Mouse (Mus musculus): Measurements from ENCODE around the gene 1700129C05Rik. TPM values are rescaled to one million over a fixed set of nuclear protein-coding genes. Genes with fewer than 3 reads are reported as not detected.

Gene 1700129C05Rik
- polyA plus RNA-seq, 1 experiment from 2014 or later = not detected

DNA sequence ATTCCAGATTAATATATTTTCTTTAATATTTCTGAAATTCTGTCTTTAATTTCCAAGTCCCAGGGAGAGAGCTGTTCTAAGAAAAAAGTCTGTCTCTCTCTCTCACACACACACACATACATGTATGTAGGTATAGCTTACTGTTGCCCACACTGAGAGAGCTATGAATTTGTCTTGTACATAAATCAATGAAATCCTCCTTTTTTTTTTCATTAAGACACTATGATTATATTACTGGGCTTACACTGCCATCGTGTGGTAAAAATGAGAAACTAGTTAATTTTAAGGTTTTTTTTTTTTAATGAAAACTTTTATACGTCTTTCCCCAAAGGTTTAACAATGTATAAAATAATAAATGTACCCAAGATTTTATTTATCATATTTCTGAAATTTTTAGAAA lies 28.4 kb downstream of the 1700129C05Rik start:
- no peak overlapping the region for H3K4me2 ChIP-seq
- H3K9ac ChIP-seq = no peak overlapping the region
- H3K9me3 ChIP-seq (ENCODE audit: low read depth, low read length) = no peaks in the 10 kb centered on the region
- ATAC-seq (ENCODE audit: insufficient read depth) (no peak), DNase-seq (peak; percentile 76)
- H3K4me1 ChIP-seq (ENCODE audit: insufficient read depth) = no peaks in the 10 kb centered on the region
- no peaks in the 10 kb centered on the region for H3K36me3 ChIP-seq (ENCODE audit: insufficient read depth)
- no peak overlapping the region for H3K27ac ChIP-seq (ENCODE audit: low read depth)
- TF ChIP-seq CTCF (IDR thresholded peaks at IDR 0.05; ENCODE audit: low read depth) = peak; percentile 33; the same call in 1 of the 2 replicates
- H3K27me3 ChIP-seq (ENCODE audit: insufficient read depth, low read length) = no peaks in the 10 kb centered on the region
- WGBS = 2% methylated on average over 2 of the region's 2 CpGs
- no peak overlapping the region for H3K4me3 ChIP-seq (ENCODE audit: low read depth, low read length)

DNA sequence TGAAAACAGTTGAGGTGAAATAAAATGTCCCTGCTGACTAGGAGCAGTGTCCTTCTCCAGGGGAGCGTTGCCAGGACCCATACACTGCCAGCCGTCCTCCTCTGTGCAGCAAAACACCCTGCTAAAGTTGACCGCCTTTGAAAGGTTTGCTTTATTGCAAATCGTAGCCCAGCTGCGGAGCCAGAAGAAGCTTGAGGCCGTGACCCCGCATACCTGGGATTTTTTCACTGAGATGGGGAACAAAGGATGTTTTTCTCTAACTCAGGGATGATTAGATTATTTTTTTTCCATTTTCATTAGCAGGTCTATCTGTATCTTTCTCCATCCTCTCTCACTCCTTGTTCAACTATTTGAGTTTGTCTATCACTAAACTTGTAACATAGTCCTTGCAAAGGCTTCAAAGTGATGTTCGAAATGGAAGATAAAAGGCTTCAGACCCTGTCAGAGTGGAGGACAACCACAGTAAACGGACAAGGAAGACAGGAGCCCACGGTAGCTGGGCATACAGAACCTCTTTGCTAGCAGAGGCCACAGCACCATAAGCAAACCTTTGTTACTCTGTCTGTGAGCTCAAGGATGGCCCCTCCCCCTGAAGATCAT lies 38.6 kb downstream of the 1700129C05Rik start:
- no peak for TF ChIP-seq CTCF (IDR thresholded peaks at IDR 0.05; ENCODE audit: low read depth)
- DNase-seq = peak; percentile 37
- no peaks in the 10 kb centered on the region for H3K9me3 ChIP-seq (ENCODE audit: low read depth, low read length)
- H3K36me3 ChIP-seq (ENCODE audit: insufficient read depth) = no peaks in the 10 kb centered on the region
- no peaks in the 10 kb centered on the region for H3K4me1 ChIP-seq (ENCODE audit: insufficient read depth)
- no peak for ATAC-seq (ENCODE audit: insufficient read depth)
- no peaks in the 10 kb centered on the region for H3K27me3 ChIP-seq (ENCODE audit: insufficient read depth, low read length)
- 11% methylated on average over 10 of the region's 10 CpGs for WGBS
- H3K4me2 ChIP-seq = no peak overlapping the region
- no peak overlapping the region for H3K27ac ChIP-seq (ENCODE audit: low read depth)
- no peak overlapping the region for H3K9ac ChIP-seq
- no peak overlapping the region for H3K4me3 ChIP-seq (ENCODE audit: low read depth, low read length)

DNA sequence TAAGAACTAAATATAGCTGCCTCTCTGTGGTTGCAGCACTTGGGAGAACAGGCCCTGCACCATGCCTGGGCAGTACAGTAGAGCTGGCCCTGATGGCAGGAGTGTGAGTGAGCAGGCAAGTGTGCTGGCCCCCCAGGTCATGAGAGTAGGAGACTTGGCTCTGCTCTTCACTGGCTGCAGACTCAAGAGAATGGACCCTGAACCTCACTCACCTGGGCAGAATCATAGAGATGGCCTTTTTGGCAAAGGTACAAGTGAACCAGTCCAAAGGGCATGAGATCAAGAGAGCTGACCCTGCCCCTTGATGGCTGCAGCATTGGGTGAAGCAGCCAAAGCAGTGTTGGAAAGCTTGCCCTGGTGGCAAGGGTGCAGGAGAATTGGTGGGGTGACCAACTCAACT lies 49.1 kb downstream of the 1700129C05Rik start:
- H3K27ac ChIP-seq (ENCODE audit: low read depth) = no peak overlapping the region
- no peak overlapping the region for H3K4me3 ChIP-seq (ENCODE audit: low read depth, low read length)

DNA sequence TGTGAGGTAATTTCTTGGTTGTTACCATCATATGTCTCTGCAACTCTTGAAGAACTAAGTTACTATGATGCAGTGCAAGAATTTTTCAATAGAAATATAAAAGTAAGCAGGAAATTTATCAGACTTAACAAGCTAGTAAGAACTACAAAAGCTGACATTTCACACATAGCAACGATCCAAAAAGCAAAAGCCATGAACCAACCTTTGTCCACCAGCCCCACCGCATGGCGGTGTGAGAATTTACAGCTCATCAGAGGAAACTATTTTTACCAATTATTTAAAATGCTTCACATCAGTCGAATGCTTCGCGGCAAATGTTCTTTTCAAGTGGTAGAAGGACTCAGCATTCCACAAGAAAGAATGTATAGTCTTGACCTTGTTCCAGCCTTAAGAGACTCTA lies 58.3 kb downstream of the 1700129C05Rik start:
- Histone ChIP-seq H3K9ac (no peak overlapping the region), H3K4me2 (no peak overlapping the region), H3K27ac (ENCODE audit: low read depth) (no peak overlapping the region), H3K27me3 (ENCODE audit: insufficient read depth, low read length) (no peaks in the 10 kb centered on the region), H3K4me1 (ENCODE audit: insufficient read depth) (no peaks in the 10 kb centered on the region), H3K4me3 (ENCODE audit: low read depth, low read length) (no peak overlapping the region), H3K9me3 (ENCODE audit: low read depth, low read length) (no peaks in the 10 kb centered on the region), H3K36me3 (ENCODE audit: insufficient read depth) (no peaks in the 10 kb centered on the region)
- 20% methylated on average over 6 of the region's 6 CpGs for WGBS
- ATAC-seq (ENCODE audit: insufficient read depth) = no peak
- peak; percentile 77 for TF ChIP-seq CTCF (IDR thresholded peaks at IDR 0.05; ENCODE audit: low read depth)
- DNase-seq = peak; percentile 83

More for the DNA sequence above, 49.1 kb downstream of the 1700129C05Rik start:
- Histone ChIP-seq H3K4me2 (no peak overlapping the region), H3K9ac (no peak overlapping the region), H3K36me3 (ENCODE audit: insufficient read depth) (no peaks in the 10 kb centered on the region), H3K4me1 (ENCODE audit: insufficient read depth) (no peaks in the 10 kb centered on the region), H3K9me3 (ENCODE audit: low read depth, low read length) (no peaks in the 10 kb centered on the region), H3K27me3 (ENCODE audit: insufficient read depth, low read length) (no peaks in the 10 kb centered on the region)
- ATAC-seq (ENCODE audit: insufficient read depth) = no peak
- DNase-seq = no peak
- TF ChIP-seq CTCF (IDR thresholded peaks at IDR 0.05; ENCODE audit: low read depth) = no peak

Other genes starting within 250 kb of the 1700129C05Rik start
- gene Gm5142, start 35.9 kb upstream of the 1700129C05Rik start, polyA plus RNA-seq (2014; fragmentation: Nextera tagmentation; extraction: Ambion mirVana) = not detected in 2 replicates
- 69.3 and 84.5 TPM in 2 replicates for gene Rcbtb1, start 58.3 kb upstream of the 1700129C05Rik start, polyA plus RNA-seq (2014; fragmentation: Nextera tagmentation; extraction: Ambion mirVana)
- gene Gm6904, start 117.3 kb upstream of the 1700129C05Rik start, polyA plus RNA-seq (2014; fragmentation: Nextera tagmentation; extraction: Ambion mirVana) = 0.22 TPM in 1 of 2 replicates, not detected in the other
- gene Phf11a, start 154.6 kb upstream of the 1700129C05Rik start, polyA plus RNA-seq (2014; fragmentation: Nextera tagmentation; extraction: Ambion mirVana) = 0.27 TPM in 1 of 2 replicates, not detected in the other
- gene Phf11b, start 198.5 kb upstream of the 1700129C05Rik start, polyA plus RNA-seq (2014; fragmentation: Nextera tagmentation; extraction: Ambion mirVana) = 0.53 and 0.84 TPM in 2 replicates
- 0.50 and 1.0 TPM in 2 replicates for gene Phf11d, start 222.6 kb upstream of the 1700129C05Rik start, polyA plus RNA-seq (2014; fragmentation: Nextera tagmentation; extraction: Ambion mirVana)